Mouse (Mus musculus) adrenal gland, adult 2 months (tissue): ENCODE measurements around the gene Lrrc61. TPM values are rescaled to one million over a fixed set of nuclear protein-coding genes. Genes with fewer than 3 reads are reported as not detected.

Experiments used
- DNase-seq: peaks from one replicate; pipeline ENCODE4 v3.0.0; 2021
- polyA plus RNA-seq: library from polyadenylated mRNA; depleted of rRNA; stranded (reverse); fragments of >200 nt; gene quantifications from 2 replicates; pipeline ENCODE4 v1.2.3, GENCODE M21; 2012
- total RNA-seq, 2 experiments: library from RNA; stranded (reverse); gene quantifications; 2 replicates each; pipeline ENCODE4 v1.2.3; 2021

Lrrc61 gene
- total and polyA plus RNA-seq, 3 experiments, result 30.8 to 45.1 (median 32.4) TPM

DNA sequence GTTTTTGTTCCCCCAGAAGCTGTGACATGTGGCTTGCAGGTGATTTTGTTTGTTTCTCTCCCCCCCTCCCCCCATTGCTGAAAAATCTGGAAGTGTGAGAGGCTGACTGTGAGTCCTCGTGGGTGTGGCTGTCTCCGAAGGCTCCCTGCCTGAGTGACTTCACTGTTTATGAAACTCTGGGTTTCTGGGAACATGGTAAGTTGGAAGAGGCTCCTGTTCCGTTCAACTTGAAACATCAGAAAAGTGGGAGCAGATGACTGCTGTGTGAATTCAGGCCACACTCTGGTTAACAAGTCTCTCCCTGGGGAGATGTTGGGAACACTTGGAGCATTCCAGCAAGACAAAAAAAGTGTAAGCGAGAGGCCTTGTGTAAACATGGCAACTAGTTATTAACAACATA lies 7.7 kb upstream of the Lrrc61 start:
- DNase-seq, result no peak

DNA sequence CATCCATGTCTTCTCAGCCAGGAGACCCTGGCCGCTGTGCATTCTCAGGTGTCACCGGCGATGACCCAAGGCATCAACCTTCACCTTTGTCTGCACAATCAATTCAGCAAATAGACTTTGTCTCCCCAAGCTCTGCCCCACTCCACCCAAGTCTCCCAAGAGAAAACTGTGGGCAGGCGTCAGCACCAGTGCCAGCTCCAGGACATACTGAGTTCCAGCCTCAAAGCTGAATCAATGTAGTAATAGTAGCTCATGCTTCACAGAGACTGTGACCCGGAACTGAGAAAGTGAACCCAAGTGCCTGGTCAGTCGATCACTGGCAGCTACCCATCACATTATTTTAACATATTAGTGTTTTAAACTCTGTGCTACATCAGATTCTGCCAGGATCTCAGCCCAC lies 6.3 kb upstream of the Lrrc61 start:
- DNase-seq, result no peak

DNA sequence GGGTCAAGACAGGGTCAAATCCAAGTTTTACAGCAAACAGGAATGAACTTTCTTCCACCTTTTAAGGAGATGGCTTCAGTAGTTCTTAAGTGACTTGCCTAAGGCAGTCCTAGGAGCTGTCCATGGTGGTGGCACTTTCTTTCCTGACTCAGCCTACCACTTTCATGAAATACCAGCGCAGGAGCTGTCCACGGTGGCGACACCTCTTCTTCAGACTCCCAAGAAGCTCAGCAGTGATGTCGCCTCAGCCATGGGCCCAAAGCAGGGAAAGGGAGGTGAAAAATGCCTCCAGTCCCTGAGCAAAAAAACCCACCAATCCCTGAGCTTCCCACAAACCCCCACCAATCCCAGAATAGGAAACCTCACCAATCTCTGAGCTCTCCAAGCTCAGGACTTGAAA lies 1.7 kb upstream of the Lrrc61 start:
- no peak for DNase-seq

DNA sequence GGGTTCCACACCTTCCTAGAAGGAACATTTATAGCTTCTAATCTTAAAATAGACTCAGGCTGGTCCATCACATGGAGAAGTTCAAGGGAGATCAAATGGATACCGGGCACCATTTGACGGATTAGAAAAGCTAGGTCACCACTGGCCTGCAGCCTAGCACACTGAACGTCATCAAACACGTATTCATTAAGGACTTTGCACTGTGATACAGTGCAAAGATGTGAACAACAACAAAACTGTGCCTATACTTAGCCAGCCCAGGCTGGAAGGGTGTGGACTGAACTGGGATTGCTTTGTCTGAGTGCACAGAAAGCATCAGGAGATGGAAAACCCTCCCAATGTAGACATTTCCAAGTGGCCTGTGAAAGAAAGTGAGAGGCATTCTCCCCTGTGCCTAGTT lies 777 bp upstream of the Lrrc61 start:
- no peak for DNase-seq

DNA sequence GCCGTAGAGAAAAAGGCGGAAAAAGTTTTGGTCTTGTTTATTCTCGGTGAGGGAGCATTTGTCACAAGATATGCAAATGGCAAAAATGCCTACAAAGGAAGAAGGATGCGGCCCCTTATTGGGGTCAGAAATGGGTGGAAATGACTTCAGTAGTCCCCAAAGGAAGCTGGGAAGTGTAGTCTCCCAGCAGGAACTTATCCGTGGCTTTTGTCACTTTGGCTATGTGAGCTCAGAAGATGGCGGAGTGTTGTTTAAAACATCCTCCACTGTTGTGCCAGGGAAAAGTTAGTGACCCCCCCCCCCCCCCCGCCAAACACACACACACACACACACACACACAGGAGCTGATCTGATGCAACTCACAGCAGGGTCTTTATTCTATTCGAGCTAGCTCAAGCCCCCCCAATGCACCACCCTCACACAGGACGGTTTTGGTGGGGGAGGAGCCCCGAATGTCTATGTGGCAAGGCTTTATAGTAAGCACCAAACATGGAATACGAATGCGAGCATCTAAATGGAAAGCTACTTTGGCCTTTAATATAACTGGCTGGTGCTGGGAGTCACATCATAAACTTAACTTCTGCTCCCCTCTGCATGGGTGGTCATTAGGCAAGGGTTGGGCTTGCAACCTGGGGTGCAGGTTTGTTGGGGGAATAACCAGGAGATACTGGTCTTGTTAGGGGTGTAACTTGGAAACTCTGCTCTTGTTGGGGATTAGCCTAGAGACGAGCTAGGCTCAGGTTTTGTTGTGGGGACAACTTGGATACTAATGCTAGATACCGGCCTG lies 701 bp downstream of the Lrrc61 start:
- peak; percentile 66 for DNase-seq

DNA sequence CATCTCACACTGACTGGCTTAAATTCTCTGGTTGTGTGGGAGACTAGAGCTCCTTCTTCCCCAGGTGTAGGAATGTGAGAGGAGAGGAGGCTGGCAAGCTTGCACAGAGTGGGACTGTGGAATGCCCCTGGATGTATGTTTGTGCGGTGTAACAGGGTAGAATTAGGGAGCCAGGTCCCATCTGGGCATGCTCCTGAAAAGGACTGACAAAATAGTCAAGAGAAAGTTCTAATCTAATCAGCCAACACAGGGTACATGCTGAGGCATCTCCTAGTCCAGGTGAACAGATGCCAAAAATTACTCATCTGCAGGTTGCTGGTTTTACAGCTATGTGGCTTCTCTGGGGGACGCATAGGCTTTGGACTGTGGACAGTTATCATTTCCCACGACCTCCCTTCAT lies 1.4 kb downstream of the Lrrc61 start:
- DNase-seq, result no peak

GRCm38 (mm10) chr6:48565693-48566310 lies 11.2 kb downstream of the Lrrc61 start:
- DNase-seq, result no peak

GRCm38 (mm10) chr6:48566312-48566711 lies 11.7 kb downstream of the Lrrc61 start:
- peak; percentile 76 for DNase-seq

DNA sequence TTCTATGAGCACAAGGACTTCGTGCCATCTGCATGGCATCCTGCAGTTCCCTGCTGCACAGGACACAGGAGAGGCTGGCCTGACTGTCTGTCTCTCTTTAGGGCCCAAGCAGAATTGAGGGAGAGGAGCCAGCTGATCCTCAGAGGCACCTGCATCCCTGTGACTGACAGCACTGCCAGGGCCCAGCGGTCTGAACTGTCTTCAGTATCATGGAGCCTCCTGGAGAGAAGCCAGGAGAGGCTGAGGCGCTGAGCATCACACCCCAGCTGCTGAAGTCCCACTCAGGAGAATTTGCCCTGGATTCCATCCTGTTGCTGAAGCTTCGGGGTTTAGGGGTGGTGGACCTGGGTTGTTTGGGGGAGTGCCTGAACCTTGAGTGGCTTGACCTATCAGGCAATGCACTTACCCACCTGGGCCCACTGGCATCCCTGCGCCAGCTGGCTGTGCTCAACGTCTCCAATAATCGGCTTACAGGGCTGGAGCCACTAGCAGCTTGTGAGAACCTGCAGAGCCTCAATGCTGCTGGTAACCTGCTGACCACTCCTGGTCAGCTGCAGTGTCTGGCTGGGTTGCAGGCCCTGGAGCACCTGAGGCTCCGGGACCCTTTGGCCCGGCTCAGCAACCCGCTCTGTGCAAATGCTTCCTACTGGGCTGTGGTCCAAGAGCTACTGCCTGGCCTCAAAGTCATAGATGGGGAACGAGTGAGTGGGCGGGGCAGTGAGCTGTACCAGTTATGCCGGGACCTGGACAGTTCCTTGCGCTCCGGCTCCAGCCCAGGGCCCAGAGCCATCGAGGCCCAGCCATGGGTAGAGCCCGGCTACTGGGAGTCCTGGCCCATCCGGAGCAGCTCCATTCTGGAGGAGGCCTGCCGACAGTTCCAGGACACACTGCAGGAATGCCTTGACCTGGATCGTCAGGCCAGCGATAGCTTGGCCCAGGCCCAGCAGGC lies 13.7 kb downstream of the Lrrc61 start:
- peak; percentile 84 for DNase-seq

DNA sequence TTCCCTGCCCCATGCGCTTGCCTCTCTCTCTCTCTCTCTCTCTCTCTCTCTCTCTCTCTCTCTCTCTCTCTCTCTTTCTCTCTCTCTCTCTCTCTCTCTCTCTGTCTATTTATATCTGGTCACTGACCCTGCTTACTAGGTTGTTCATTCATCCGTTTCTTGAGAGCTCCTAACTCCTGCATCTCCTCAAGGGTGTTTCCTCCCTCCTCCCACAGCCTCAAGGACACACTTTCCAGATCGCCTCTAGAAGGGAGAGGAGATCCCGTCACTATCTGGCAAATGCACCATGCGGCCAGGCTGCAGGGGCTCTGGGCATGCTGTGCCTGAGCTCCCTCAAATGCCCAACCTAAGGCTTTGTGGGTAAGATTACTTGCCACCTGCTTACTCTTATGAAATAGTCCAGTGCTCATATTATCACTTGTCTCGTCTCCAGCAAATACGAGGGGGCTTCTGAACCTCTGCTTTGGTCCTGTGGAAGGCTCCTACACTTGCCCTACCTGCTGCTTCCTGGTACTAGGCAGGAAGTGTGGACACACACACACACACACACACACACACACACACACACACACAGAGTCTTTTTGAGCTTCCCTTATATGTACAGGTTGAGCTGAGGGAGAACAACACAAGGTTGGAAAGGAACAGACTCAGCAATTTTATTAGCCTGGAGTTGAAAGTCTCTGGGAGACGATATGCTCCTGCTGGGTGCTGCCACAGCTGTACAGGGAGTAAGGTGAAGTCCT lies 14.6 kb downstream of the Lrrc61 start:
- no peak for DNase-seq

DNA sequence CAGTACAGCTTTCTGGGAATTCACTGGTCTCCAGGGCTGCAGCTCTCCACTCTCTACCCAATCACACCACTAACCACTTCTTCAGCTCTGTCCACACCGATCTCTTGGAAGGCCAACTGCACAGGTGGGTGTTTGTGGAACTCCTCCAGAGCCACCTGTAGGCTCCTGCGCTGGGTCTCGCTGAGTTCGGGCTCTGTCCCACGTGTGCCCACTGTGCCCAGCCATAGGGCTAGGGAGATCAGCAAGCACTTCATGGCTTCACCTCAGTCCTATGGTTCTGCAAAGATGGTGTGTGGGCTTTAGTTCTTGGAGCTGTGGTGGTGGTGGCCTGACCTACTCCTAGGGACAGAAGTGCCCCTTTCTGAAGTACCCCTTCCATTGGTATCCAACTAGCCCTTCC lies 17.4 kb downstream of the Lrrc61 start:
- no peak for DNase-seq

GRCm38 (mm10) chr6:48572572-48573061 lies 18.0 kb downstream of the Lrrc61 start, which contains the start of gene Rarres2:
Gene Rarres2 (minus strand): TSS chr6:48572789.
- DNase-seq, result peak; percentile 41

DNA sequence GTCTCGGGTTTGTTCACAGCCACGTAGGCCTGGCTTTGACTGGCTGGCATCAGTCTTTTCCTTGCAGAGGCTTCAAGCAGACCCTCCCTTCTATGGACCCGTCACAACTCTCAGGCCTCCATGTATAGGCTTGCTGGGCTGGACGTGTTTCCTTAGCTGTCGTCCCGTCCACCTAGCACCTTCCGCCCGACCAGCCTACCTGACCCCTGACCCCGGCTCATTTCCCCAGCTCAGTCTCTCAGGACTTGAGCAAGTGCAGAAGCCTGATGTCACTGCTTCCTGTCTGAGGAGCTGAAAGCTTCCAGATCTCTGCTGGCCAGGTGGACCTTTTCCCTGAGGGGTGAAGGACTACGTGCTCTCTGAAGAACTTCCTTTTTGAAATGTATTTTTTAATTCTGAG lies 18.7 kb downstream of the Lrrc61 start:
- peak; percentile 47 for DNase-seq

GRCm38 (mm10) chr6:48573981-48574380 lies 19.4 kb downstream of the Lrrc61 start:
- DNase-seq, result no peak

- DNase-seq, result peak; percentile 42
Observed at GRCm38 (mm10) chr6:48578736-48579135, 24.1 kb downstream of the Lrrc61 start.

- DNase-seq, result peak; percentile 76
Observed at GRCm38 (mm10) chr6:48579215-48579648, 24.6 kb downstream of the Lrrc61 start.

DNA sequence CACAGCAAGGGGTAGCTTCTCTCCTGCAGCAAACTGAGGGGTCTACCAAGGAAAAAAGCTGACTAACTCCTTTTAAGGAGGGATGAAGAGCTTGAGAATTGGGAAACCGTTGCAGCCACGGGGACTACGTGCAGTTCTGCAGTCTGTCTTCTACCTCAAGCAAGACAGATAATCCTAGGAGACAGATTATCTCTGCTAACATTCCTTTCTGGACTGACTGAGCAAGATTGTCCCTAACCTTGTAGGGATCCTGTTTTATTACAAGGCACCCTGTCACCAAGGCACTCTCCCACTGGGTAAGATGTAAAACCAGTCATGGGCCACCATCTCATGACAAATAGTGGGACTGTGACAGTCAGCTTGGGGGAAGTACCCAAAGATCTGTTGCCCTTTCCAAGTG lies 26.7 kb downstream of the Lrrc61 start:
- DNase-seq, result no peak

- DNase-seq, result peak; percentile 35
Observed at GRCm38 (mm10) chr6:48582037-48582436, 27.4 kb downstream of the Lrrc61 start.

GRCm38 (mm10) chr6:48589194-48589750 lies 34.7 kb downstream of the Lrrc61 start, which contains the start of gene Gm45021:
Gene Gm45021 (plus strand): TSS chr6:48589610.
- no peak for DNase-seq

- DNase-seq, result no peak
Observed at GRCm38 (mm10) chr6:48591221-48591845, 36.7 kb downstream of the Lrrc61 start.

DNA sequence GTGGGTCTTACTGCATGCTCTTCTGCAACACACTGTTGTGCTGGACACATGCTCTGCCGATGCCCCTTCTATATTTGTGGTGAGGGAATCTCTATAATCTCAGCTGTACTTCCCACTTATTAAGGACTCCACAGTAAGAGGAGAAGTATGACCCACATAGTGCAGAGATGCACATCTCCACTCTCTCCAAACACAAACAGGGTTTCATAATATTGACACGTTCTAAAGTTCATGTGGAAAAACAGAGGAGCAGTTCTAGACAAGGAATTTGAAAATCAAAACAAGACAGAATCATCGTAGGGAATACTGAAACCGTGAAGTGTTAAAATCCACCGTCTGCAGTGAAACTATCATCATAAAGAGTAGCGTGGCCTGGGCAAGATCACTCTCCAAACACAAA lies 37.3 kb downstream of the Lrrc61 start:
- DNase-seq, result no peak
